Mouse (Mus musculus): ENCODE measurements around the gene Disp2.
A peak's percentile ranks its signal among the peaks of the same experiment; 100 is the strongest.

The Disp2 gene

DNA sequence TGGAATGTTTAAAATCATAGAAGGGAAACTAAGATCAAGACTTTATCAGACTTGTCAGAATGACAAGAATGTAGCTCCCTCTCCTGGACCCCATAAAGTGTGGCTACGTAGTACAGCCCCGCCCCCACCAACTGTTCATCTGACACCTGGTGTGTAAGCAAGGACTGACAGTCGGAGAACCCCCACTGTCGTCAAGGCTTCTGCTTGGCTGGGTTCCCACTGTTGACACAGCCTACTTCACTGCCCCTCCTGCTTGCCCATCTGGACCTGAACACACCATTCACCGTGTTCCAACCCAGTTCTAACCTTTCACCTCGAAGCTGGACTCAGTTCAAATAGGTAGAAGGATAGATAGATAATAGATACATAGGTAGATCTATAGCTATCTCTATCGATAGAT, 66.7 kb downstream of the Disp2 start:
- peak; percentile 75 to 86 for DNase-seq

DNA sequence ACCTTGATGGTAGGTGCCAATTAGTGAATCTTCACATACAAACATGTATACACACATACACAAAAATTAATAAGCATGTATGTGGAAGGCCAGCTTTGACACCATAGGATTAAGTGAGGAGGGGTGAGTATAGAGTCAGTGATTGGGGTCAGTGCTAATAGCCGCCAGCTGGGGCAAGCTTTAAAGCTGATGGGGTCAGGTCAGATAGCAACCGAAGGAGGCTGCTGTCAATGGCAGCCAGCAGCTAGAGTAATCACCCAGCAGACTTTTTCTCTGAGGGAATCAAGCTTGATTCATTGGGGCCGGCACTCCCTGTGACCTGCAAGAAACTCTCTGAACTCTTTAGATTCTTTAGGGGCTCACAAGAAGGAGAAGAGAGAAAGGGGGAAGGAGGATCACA, 72.2 kb downstream of the Disp2 start:
- DNase-seq, result no peak

Measured in thymus, postnatal 36 days (tissue).